Mouse (Mus musculus) CH12.LX (cell line): ENCODE measurements around the gene Krtap5-2. TPM values are rescaled to one million over a fixed set of nuclear protein-coding genes. Genes with fewer than 3 reads are reported as not detected.
"Not testable (repeated sequence)": the region's sequence is repeated elsewhere in the genome, so short reads cannot be mapped to it uniquely, and the experiment has no call there.

ENCODE experiments used
- DNase-seq: peaks from one replicate; pipeline ENCODE4 v3.0.0-alpha.2; 2013; ENCODE audit errors: extremely low read depth
- H3K27ac ChIP-seq: 2 replicates; pipeline ENCODE4 v1.5.1; 2012; ENCODE audit warnings: low read depth, mild to moderate bottlenecking, control low read depth, moderate library complexity; ENCODE audit not compliant: insufficient read depth
- H3K27me3 ChIP-seq: replicated peaks from 2 replicates; pipeline ENCODE3; 2012; ENCODE audit warnings: inconsistent platforms
- H3K36me3 ChIP-seq, 2 experiments: replicated peaks in 1 of 2; 2 replicates each; pipeline versions ENCODE3 to v1.6.1; 2012; ENCODE audit warnings: inconsistent platforms in 1 of 2, low read length in 1 of 2, mild to moderate bottlenecking in 1 of 2, mixed read lengths in 1 of 2, moderate library complexity in 1 of 2; ENCODE audit not compliant: control insufficient read depth in 1 of 2, insufficient read depth in 1 of 2
- H3K4me1 ChIP-seq, 2 experiments: 2 replicates each; pipeline ENCODE4 v1.6.1; 2012; ENCODE audit warnings: inconsistent platforms in 1 of 2, moderate library complexity in 1 of 2; ENCODE audit not compliant: insufficient read depth in 2 of 2, control insufficient read depth in 1 of 2
- H3K4me2 ChIP-seq: 2 replicates; pipeline ENCODE4 v1.6.1; 2012; ENCODE audit warnings: low read depth, mild to moderate bottlenecking, control low read depth; ENCODE audit not compliant: poor library complexity, insufficient read depth, severe bottlenecking
- H3K4me3 ChIP-seq, 3 experiments: fragments of 150-350 bp in 1 of 3; sonication (generic) in 1 of 3; replicated peaks in 1 of 3; 2 replicates each; pipeline versions ENCODE3 to v1.5.1; 2011 to 2012; ENCODE audit warnings: low read depth in 2 of 3, low read length in 2 of 3, mild to moderate bottlenecking in 2 of 3, moderate library complexity in 2 of 3, control low read depth in 1 of 3, improper control_type of control experiment in 1 of 3, inconsistent platforms in 1 of 3, mixed read lengths in 1 of 3; ENCODE audit not compliant: poor library complexity in 1 of 3
- H3K79me2 ChIP-seq: replicated peaks from 2 replicates; pipeline ENCODE4 v1.6.1; 2012; ENCODE audit warnings: mild to moderate bottlenecking, moderate library complexity; ENCODE audit not compliant: control insufficient read depth, poor library complexity, insufficient read depth, severe bottlenecking; ENCODE audit errors: extremely low read depth
- H3K9ac ChIP-seq: 2 replicates; pipeline ENCODE4 v1.6.1; 2012; ENCODE audit warnings: low read depth, mild to moderate bottlenecking, control low read depth, moderate library complexity; ENCODE audit not compliant: insufficient read depth
- H3K9me3 ChIP-seq: replicated peaks from 2 replicates; pipeline ENCODE3; 2012; ENCODE audit warnings: low read length, inconsistent platforms, mixed read lengths
- BHLHE40 ChIP-seq: IDR thresholded peaks from 2 replicates; pipeline ENCODE4 v1.6.1; 2011; ENCODE audit warnings: mild to moderate bottlenecking, low read depth, low read length, improper control_type of control experiment
- CTCF ChIP-seq, 2 experiments: IDR thresholded peaks in 1 of 2; conservative IDR thresholded peaks in 1 of 2; 2 replicates each; pipeline ENCODE4 v1.5.1; 2011 to 2012; ENCODE audit warnings: low read depth in 2 of 2, low read length in 2 of 2, improper control_type of control experiment in 1 of 2, inconsistent platforms in 1 of 2, mild to moderate bottlenecking in 1 of 2, moderate library complexity in 1 of 2
- EP300 ChIP-seq: IDR thresholded peaks from 2 replicates; pipeline ENCODE4 v1.6.1; 2011; ENCODE audit warnings: low read length, improper control_type of control experiment
- KAT2A ChIP-seq: IDR thresholded peaks from 2 replicates; pipeline ENCODE4 v1.6.1; 2012; ENCODE audit warnings: low read length, improper control_type of control experiment, inconsistent platforms; ENCODE audit not compliant: insufficient replicate concordance
- PAX5 ChIP-seq: IDR thresholded peaks from 2 replicates; pipeline ENCODE4 v1.6.1; 2012; ENCODE audit warnings: low read length, inconsistent platforms, mixed read lengths
- POLR2A ChIP-seq: IDR thresholded peaks from 2 replicates; pipeline ENCODE4 v1.6.1; 2011; ENCODE audit warnings: low read depth, mild to moderate bottlenecking, improper control_type of control experiment, low read length
- RAD21 ChIP-seq: IDR thresholded peaks from 2 replicates; pipeline ENCODE4 v1.6.1; 2011; ENCODE audit warnings: low read depth, mild to moderate bottlenecking, low read length, improper control_type of control experiment, moderate library complexity
- SIN3A ChIP-seq: IDR thresholded peaks from 2 replicates; pipeline ENCODE4 v1.6.1; 2012; ENCODE audit warnings: low read length, improper control_type of control experiment, inconsistent platforms
- TBP ChIP-seq: conservative IDR thresholded peaks from 2 replicates; pipeline ENCODE4 v1.6.1; 2011; ENCODE audit warnings: low read depth, low read length, improper control_type of control experiment
- TCF12 ChIP-seq: IDR thresholded peaks from 2 replicates; pipeline ENCODE4 v1.6.1; 2014; ENCODE audit warnings: low read depth, mild to moderate bottlenecking, inconsistent platforms, low read length, improper control_type of control experiment
- UBTF ChIP-seq: IDR thresholded peaks from 2 replicates; pipeline ENCODE4 v1.6.1; 2012; ENCODE audit warnings: low read depth, mild to moderate bottlenecking, inconsistent platforms, low read length, improper control_type of control experiment, moderate library complexity
- ZKSCAN1 ChIP-seq: IDR thresholded peaks from 2 replicates; pipeline ENCODE4 v1.6.1; 2012; ENCODE audit warnings: low read depth, inconsistent platforms, low read length, improper control_type of control experiment, borderline replicate concordance
- ZMIZ1 ChIP-seq: IDR thresholded peaks from 2 replicates; pipeline ENCODE4 v1.6.1; 2012; ENCODE audit warnings: low read depth, mild to moderate bottlenecking, inconsistent platforms, low read length, improper control_type of control experiment
- dilution Hi-C: fragments of 300-500 bp; cut with MboI; formaldehyde crosslinking; loops from 2 replicates; pipeline ENCODE4 v1.14.3; 2020; ENCODE audit warnings: low sequenced_read_pairs; ENCODE audit not compliant: extremely low pct_unique_long_range_greater_than_20kb, extremely low pct_ligation_motif_present
- in situ Hi-C: fragments of 300-500 bp; cut with MboI; formaldehyde crosslinking; loops from 3 replicates; pipeline ENCODE4 v1.14.3; 2019; ENCODE audit warnings: low sequenced_read_pairs, low pct_ligation_motif_present, low pct_unique_long_range_greater_than_20kb, mixed read lengths
- polyA plus RNA-seq: library from polyadenylated mRNA; unstranded; fragments of >175 nt; gene quantifications from 2 replicates; pipeline ENCODE4 v1.2.1, GENCODE M21; 2012; ENCODE audit warnings: low read depth; ENCODE audit not compliant: insufficient read length
- total RNA-seq, 2 experiments: library from RNA; depleted of rRNA; stranded (reverse); fragments of 300-350 nt in 1 of 2; fragments of >200 nt in 1 of 2; gene quantifications; 2 replicates each; pipeline ENCODE4 v1.2.3; 2012 to 2014

The Krtap5-2 gene
- total and polyA plus RNA-seq, 3 experiments = not detected

GRCm38 (mm10) chr7:142140696-142141095 is 35.1 kb downstream of the Krtap5-2 start:
- no peaks in the 10 kb centered on the region for H3K79me2 ChIP-seq
- dilution Hi-C loops (no loop called here), in situ Hi-C loops (no loop called here)
- H3K9me3 ChIP-seq = peaks cover 3% of the 10 kb centered on the region
- no peaks in the 10 kb centered on the region for H3K4me1 ChIP-seq
- peaks cover 61% of the 10 kb centered on the region for H3K27me3 ChIP-seq
- H3K27ac ChIP-seq = no peak overlapping the region
- no peak overlapping the region for H3K4me3 ChIP-seq
- no peak overlapping the region for H3K4me2 ChIP-seq
- no peak for DNase-seq
- H3K9ac ChIP-seq = no peak overlapping the region
- TF ChIP-seq EP300 = no peak
- TF ChIP-seq TCF12 = no peak
- no peak for TF ChIP-seq ZKSCAN1
- TF ChIP-seq PAX5 = no peak
- TF ChIP-seq TBP = no peak
- no peak for TF ChIP-seq POLR2A
- no peak for TF ChIP-seq KAT2A
- no peak for TF ChIP-seq ZMIZ1
- no peak for TF ChIP-seq UBTF
- no peak for TF ChIP-seq BHLHE40
- H3K36me3 ChIP-seq = no peaks in the 10 kb centered on the region

DNA sequence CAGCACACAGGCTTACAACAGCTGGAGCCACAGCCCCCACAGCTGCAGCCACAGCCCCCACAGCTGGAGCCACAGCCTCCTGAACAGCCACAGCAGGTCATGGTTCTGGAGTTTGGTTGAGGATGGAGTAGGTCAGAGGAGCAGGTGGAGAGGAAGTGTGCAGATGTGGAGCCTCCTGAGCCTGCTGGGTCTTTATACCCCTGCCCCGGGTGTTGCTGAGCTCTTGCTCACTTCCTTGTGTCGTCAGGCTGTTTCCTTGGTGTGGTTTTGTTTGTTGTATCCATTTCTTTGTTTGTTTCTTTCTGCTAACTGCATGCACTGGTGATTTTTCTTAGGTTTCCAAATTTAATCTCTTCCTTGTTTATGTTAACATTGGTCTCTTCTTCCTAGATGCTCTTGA is 39.9 kb downstream of the Krtap5-2 start, which contains the start of gene Gm39115:
TSS of gene Gm39115 (minus strand) at position 101 of the 400 bp plus-strand sequence.
- H3K79me2 ChIP-seq, dilution Hi-C loops, H3K4me1 ChIP-seq, DNase-seq, H3K9me3 ChIP-seq, H3K9ac ChIP-seq, H3K4me2 ChIP-seq, H3K36me3 ChIP-seq, H3K4me3 ChIP-seq, in situ Hi-C loops, H3K27ac ChIP-seq: not testable (repeated sequence)
- H3K27me3 ChIP-seq = peaks cover 64% of the 10 kb centered on the region

- DNase-seq = no peak
- Histone ChIP-seq H3K4me3 (no peak overlapping the region), H3K4me1 (no peaks in the 10 kb centered on the region), H3K9me3 (no peaks in the 10 kb centered on the region), H3K79me2 (no peaks in the 10 kb centered on the region), H3K27ac (no peak overlapping the region), H3K27me3 (peaks cover 74% of the 10 kb centered on the region), H3K4me2 (no peak overlapping the region), H3K9ac (no peak overlapping the region), H3K36me3 (no peaks in the 10 kb centered on the region)
- peak in 1 of 2 experiments; percentile 33; a peak in 1 of 4 replicates for TF ChIP-seq CTCF (conservative IDR thresholded peaks at IDR 0.05 in 1 of 2, IDR thresholded peaks at IDR 0.05 in 1 of 2; ENCODE audit: low read depth in 2 of 2, low read length in 2 of 2)
- TF ChIP-seq RAD21 = peak; percentile 30
- no peak for TF ChIP-seq SIN3A
- in situ Hi-C loops (no loop called here), dilution Hi-C loops (no loop called here)
Measured at GRCm38 (mm10) chr7:142134206-142134995, 41.4 kb downstream of the Krtap5-2 start.
